Mouse (Mus musculus) induced T-regulatory cell, adult 2 months (primary cell): ENCODE measurements around the gene Bpifc.

ENCODE experiments used
- DNase-seq: peaks from one replicate; pipeline ENCODE4 v3.0.0-alpha.2; 2012; ENCODE audit warnings: low read depth

The Bpifc gene

GRCm38 (mm10) chr10:86011172-86011571 lies 523 bp downstream of the Bpifc start:
- DNase-seq = no peak

- DNase-seq = no peak
Measured at GRCm38 (mm10) chr10:86010636-86011035, 1.1 kb downstream of the Bpifc start.

GRCm38 (mm10) chr10:86009688-86010087 lies 2.0 kb downstream of the Bpifc start:
- DNase-seq = no peak

- no peak for DNase-seq
Measured at GRCm38 (mm10) chr10:86006455-86006854, 5.2 kb downstream of the Bpifc start.

- DNase-seq = no peak
Measured at GRCm38 (mm10) chr10:86000447-86000846, 11.2 kb downstream of the Bpifc start.

GRCm38 (mm10) chr10:85994543-85995104 lies 17.1 kb downstream of the Bpifc start:
- DNase-seq = no peak

GRCm38 (mm10) chr10:85993836-85994235 lies 17.9 kb downstream of the Bpifc start:
- DNase-seq = no peak

- no peak for DNase-seq
Measured at GRCm38 (mm10) chr10:85992412-85992811, 19.3 kb downstream of the Bpifc start.

- DNase-seq = no peak
Measured at GRCm38 (mm10) chr10:85989412-85990115, 22.1 kb downstream of the Bpifc start.

- no peak for DNase-seq
Measured at GRCm38 (mm10) chr10:85972915-85973314, 38.8 kb downstream of the Bpifc start.

- no peak for DNase-seq
Measured at GRCm38 (mm10) chr10:85971826-85972225, 39.9 kb downstream of the Bpifc start.

- DNase-seq = no peak
Measured at GRCm38 (mm10) chr10:85969894-85970620, 41.6 kb downstream of the Bpifc start.

- DNase-seq = no peak
Measured at GRCm38 (mm10) chr10:85968731-85969130, 43.0 kb downstream of the Bpifc start.

- peak; percentile 76 for DNase-seq
Measured at GRCm38 (mm10) chr10:85968157-85968634, 43.5 kb downstream of the Bpifc start.

GRCm38 (mm10) chr10:85967411-85968156 lies 44.1 kb downstream of the Bpifc start:
- no peak for DNase-seq

- DNase-seq = no peak
Measured at GRCm38 (mm10) chr10:85966476-85966875, 45.2 kb downstream of the Bpifc start.

GRCm38 (mm10) chr10:85964316-85964715 lies 47.4 kb downstream of the Bpifc start:
- DNase-seq = no peak

GRCm38 (mm10) chr10:85962897-85963296 lies 48.8 kb downstream of the Bpifc start:
- no peak for DNase-seq

- peak; percentile 97 for DNase-seq
Measured at GRCm38 (mm10) chr10:85957464-85957950, 54.2 kb downstream of the Bpifc start, which contains the start of gene Rtcb. Gene Rtcb, minus strand, starts transcription at chr10:85957823.

- DNase-seq = peak; percentile 33
Measured at GRCm38 (mm10) chr10:85956871-85957419, 54.8 kb downstream of the Bpifc start.

- no peak for DNase-seq
Measured at GRCm38 (mm10) chr10:85954429-85954828, 57.3 kb downstream of the Bpifc start.

GRCm38 (mm10) chr10:85953401-85953800 lies 58.3 kb downstream of the Bpifc start:
- no peak for DNase-seq
